Mouse (Mus musculus) kidney, adult 9 months (tissue): ENCODE results near the gene Efcab5.
A peak's percentile ranks its signal among the peaks of the same experiment; 100 is the strongest.
"Not testable (repeated sequence)": the region's sequence is repeated elsewhere in the genome, so short reads cannot be mapped to it uniquely, and the experiment has no call there.

Experiments used
- DNase-seq: peaks from one replicate; pipeline ENCODE4 v3.0.0; 2022

The Efcab5 gene

GRCm38 (mm10) chr11:77094136-77094535 lies 94.6 kb downstream of the Efcab5 start:
- DNase-seq: no peak

GRCm38 (mm10) chr11:77093208-77093607 lies 95.6 kb downstream of the Efcab5 start:
- peak; percentile 26 for DNase-seq

- DNase-seq: no peak
These were observed 99.6 kb downstream of the Efcab5 start for GRCm38 (mm10) chr11:77089162-77089561.

- no peak for DNase-seq
These were observed 101.8 kb downstream of the Efcab5 start for GRCm38 (mm10) chr11:77087004-77087403.

GRCm38 (mm10) chr11:77084001-77084682 lies 104.6 kb downstream of the Efcab5 start:
- DNase-seq: no peak

GRCm38 (mm10) chr11:77079361-77079760 lies 109.4 kb downstream of the Efcab5 start:
- no peak for DNase-seq

GRCm38 (mm10) chr11:77078273-77079134 lies 110.3 kb downstream of the Efcab5 start, which contains the start of gene Nsrp1:
Gene Nsrp1 (minus strand): TSS chr11:77078435.
- peak; percentile 93 for DNase-seq

- DNase-seq: peak; percentile 18
These were observed 111.0 kb downstream of the Efcab5 start for GRCm38 (mm10) chr11:77077792-77078191.

GRCm38 (mm10) chr11:77077331-77077730 lies 111.4 kb downstream of the Efcab5 start:
- not testable (repeated sequence) for DNase-seq

- peak; percentile 15 for DNase-seq
These were observed 118.0 kb downstream of the Efcab5 start for GRCm38 (mm10) chr11:77070721-77071120.

GRCm38 (mm10) chr11:77068825-77069224 lies 119.9 kb downstream of the Efcab5 start:
- DNase-seq: no peak

GRCm38 (mm10) chr11:77063406-77063805 lies 125.4 kb downstream of the Efcab5 start:
- DNase-seq: no peak

- DNase-seq: no peak
These were observed 126.8 kb downstream of the Efcab5 start for GRCm38 (mm10) chr11:77061951-77062350.

- DNase-seq: no peak
These were observed 146.0 kb downstream of the Efcab5 start for GRCm38 (mm10) chr11:77042816-77043215.

- DNase-seq: no peak
These were observed 146.9 kb downstream of the Efcab5 start for GRCm38 (mm10) chr11:77041891-77042290.
